Mouse (Mus musculus) C2C12 (cell line): ENCODE measurements around the gene Mfng. TPM values are rescaled to one million over a fixed set of nuclear protein-coding genes. Genes with fewer than 3 reads are reported as not detected.

Experiments
- H3K27me3 ChIP-seq: one replicate; pipeline ENCODE4 v1.6.1; 2011; ENCODE audit not compliant: control insufficient read depth, insufficient read depth, insufficient read length
- H3K36me3 ChIP-seq: one replicate; pipeline ENCODE4 v1.6.1; 2011; ENCODE audit not compliant: control insufficient read depth, insufficient read depth
- H3K4me3 ChIP-seq: one replicate; pipeline ENCODE4 v1.5.1; 2011; ENCODE audit warnings: mild to moderate bottlenecking, control low read depth; ENCODE audit not compliant: poor library complexity, insufficient read depth, severe bottlenecking
- H3K79me2 ChIP-seq: one replicate; pipeline ENCODE4 v1.6.1; 2011; ENCODE audit not compliant: control insufficient read depth, insufficient read depth
- H3K79me3 ChIP-seq: one replicate; pipeline ENCODE4 v1.6.1; 2011; ENCODE audit warnings: low read depth, control low read depth
- H3ac ChIP-seq: one replicate; pipeline ENCODE3; 2011; ENCODE audit warnings: low read depth; ENCODE audit not compliant: control insufficient read depth, insufficient read length
- CEBPB ChIP-seq: IDR thresholded peaks from one replicate; pipeline ENCODE4 v1.6.1; 2011; ENCODE audit warnings: low read depth, mild to moderate bottlenecking, control low read depth, moderate library complexity
- CTCF ChIP-seq: IDR thresholded peaks from one replicate; pipeline ENCODE4 v1.5.1; 2011; ENCODE audit not compliant: control insufficient read depth, insufficient read depth, insufficient read length
- FOSL1 ChIP-seq: IDR thresholded peaks from one replicate; pipeline ENCODE4 v1.8.0; 2011; ENCODE audit warnings: mild to moderate bottlenecking, low read length; ENCODE audit not compliant: poor library complexity, insufficient read depth, severe bottlenecking
- MAX ChIP-seq: IDR thresholded peaks from one replicate; pipeline ENCODE4 v1.6.1; 2011; ENCODE audit warnings: mild to moderate bottlenecking, control low read depth
- MYOD1 ChIP-seq: IDR thresholded peaks from one replicate; pipeline ENCODE4 v1.6.1; 2011; ENCODE audit warnings: low read depth; ENCODE audit not compliant: control insufficient read depth, insufficient read length
- MYOG ChIP-seq: IDR thresholded peaks from one replicate; pipeline ENCODE4 v1.6.1; 2011; ENCODE audit not compliant: control insufficient read depth, insufficient read length; ENCODE audit errors: extremely low read depth
- USF1 ChIP-seq: IDR thresholded peaks from one replicate; pipeline ENCODE4 v1.6.1; 2011; ENCODE audit warnings: low read depth, mild to moderate bottlenecking, control low read depth, moderate library complexity
- polyA plus RNA-seq: library from polyadenylated mRNA; unstranded; fragments of >200 nt; fragmentation: generic; extraction: Trizol; gene quantifications from one replicate; pipeline ENCODE4 v1.2.1, GENCODE M21; 2012; ENCODE audit warnings: missing spikeins

Gene Mfng
- polyA plus RNA-seq, 1 experiment: not detected

GRCm38 (mm10) chr15:78763704-78764103 is 9.6 kb downstream of the Mfng start:
- H3K4me3 ChIP-seq: no peak overlapping the region
- TF ChIP-seq CEBPB (no peak), MYOG (no peak), MAX (no peak), USF1 (no peak), FOSL1 (no peak), CTCF (no peak), MYOD1 (no peak)
- H3K79me3 ChIP-seq: no peaks in the 10 kb centered on the region
- no peaks in the 10 kb centered on the region for H3K36me3 ChIP-seq
- H3ac ChIP-seq: no peak overlapping the region
- no peaks in the 10 kb centered on the region for H3K79me2 ChIP-seq
- H3K27me3 ChIP-seq: peaks cover 48% of the 10 kb centered on the region

DNA sequence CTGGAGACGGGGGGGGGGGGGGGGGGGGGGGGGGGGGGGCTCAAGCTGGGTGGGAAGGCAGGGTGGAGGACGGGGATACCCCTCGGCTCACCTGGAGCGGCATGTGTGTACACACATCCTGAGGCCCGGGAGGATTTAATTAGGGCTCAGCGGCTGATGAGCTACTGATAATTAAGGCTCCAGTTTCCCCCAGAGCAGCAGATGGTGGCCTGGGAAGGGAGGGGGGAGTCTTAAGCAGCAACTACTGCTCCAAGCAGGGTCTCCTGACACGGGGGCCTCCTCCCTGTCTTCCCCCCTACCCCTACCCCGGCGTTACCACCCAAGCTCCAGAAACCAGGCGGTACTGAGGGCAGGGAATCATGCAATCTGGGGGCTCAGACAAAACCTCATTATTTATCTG is 10.1 kb downstream of the Mfng start:
- Histone ChIP-seq H3K36me3 (no peaks in the 10 kb centered on the region), H3ac (no peak overlapping the region), H3K27me3 (peaks cover 50% of the 10 kb centered on the region), H3K79me3 (no peaks in the 10 kb centered on the region), H3K79me2 (no peaks in the 10 kb centered on the region), H3K4me3 (no peak overlapping the region)
- no peak for TF ChIP-seq FOSL1
- TF ChIP-seq MYOD1: no peak

GRCm38 (mm10) chr15:78761112-78761511 is 12.2 kb downstream of the Mfng start:
- Histone ChIP-seq H3K27me3 (peaks cover 66% of the 10 kb centered on the region), H3K79me3 (no peaks in the 10 kb centered on the region), H3K79me2 (no peaks in the 10 kb centered on the region), H3K36me3 (no peaks in the 10 kb centered on the region), H3K4me3 (no peak overlapping the region), H3ac (no peak overlapping the region)
- TF ChIP-seq FOSL1: no peak
- TF ChIP-seq MYOD1: no peak
- TF ChIP-seq CTCF: no peak
- no peak for TF ChIP-seq MYOG
- TF ChIP-seq MAX: no peak
- TF ChIP-seq USF1: no peak
- TF ChIP-seq CEBPB: no peak

DNA sequence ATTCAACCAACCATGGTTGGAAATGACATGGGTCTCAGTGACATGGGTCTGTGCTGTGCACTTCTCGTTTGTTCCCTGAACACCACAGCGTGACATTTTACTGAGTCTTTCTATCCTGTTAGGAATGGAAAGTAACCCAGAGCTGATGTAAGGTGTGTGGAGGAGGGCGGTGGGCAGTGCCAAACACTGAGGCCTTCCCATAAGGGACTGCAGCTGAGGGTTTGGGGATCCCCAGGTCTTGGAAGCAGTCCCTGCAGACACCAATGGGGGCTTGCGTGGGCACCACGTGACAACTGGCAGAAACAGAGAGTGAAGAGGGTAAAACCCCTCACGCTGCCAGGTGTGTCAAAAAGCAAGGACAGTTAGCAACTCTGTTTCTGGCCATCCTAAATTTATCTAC is 15.1 kb downstream of the Mfng start:
- Histone ChIP-seq H3ac (no peak overlapping the region), H3K27me3 (peaks cover 54% of the 10 kb centered on the region), H3K79me3 (no peaks in the 10 kb centered on the region), H3K4me3 (no peak overlapping the region), H3K36me3 (no peaks in the 10 kb centered on the region), H3K79me2 (no peaks in the 10 kb centered on the region)
- TF ChIP-seq CTCF (no peak), MAX (no peak), USF1 (no peak), MYOD1 (no peak), CEBPB (no peak), MYOG (no peak), FOSL1 (no peak)

DNA sequence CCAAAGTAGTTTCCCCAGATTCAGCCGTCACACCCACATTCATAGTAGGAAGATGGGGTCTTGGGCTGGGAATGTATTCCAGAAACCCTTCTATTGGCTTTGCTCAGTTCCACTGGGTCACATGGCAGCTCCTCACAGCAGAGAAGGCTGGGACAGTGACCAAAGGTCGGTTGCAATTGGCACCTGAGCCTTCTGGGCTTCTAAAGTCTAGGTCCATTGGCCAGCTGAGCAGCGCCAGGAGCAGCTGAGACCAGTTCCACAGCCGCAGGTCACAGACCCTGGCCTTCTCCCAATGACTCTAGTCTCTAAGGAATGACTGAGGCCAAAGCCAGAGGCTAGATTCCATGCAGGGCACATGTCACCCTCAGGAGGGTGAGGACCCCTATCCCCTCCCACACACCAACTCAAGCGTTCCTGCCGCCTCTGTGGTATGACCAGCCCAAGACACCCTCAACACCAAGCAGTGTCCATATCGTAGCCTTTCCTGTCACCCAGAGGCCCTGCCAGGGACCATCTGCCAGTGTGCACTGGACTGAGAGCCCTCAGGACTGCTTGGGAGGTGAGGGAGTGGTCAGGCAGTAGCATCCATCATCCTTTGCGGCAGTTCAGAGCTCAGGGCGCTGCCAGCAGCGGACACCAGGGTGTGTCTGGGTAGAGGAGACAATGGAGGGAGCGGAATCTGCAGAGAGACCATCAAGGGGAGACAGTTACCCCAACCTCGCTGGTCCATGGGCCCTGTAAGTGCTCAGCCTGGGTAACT is 17.1 kb downstream of the Mfng start:
- H3K79me3 ChIP-seq: no peaks in the 10 kb centered on the region
- H3K4me3 ChIP-seq: no peak overlapping the region
- no peak overlapping the region for H3ac ChIP-seq
- TF ChIP-seq FOSL1: no peak
- no peak for TF ChIP-seq CTCF
- no peak for TF ChIP-seq MYOD1
- TF ChIP-seq USF1: no peak
- no peak for TF ChIP-seq MYOG
- TF ChIP-seq CEBPB: no peak
- TF ChIP-seq MAX: no peak
- peaks cover 40% of the 10 kb centered on the region for H3K27me3 ChIP-seq
- H3K36me3 ChIP-seq: no peaks in the 10 kb centered on the region
- no peaks in the 10 kb centered on the region for H3K79me2 ChIP-seq

GRCm38 (mm10) chr15:78755226-78755625 is 18.0 kb downstream of the Mfng start:
- TF ChIP-seq MYOD1: no peak
- TF ChIP-seq MAX: no peak
- no peak for TF ChIP-seq USF1
- TF ChIP-seq FOSL1: no peak
- no peak for TF ChIP-seq CEBPB
- no peak for TF ChIP-seq MYOG
- no peak for TF ChIP-seq CTCF
- Histone ChIP-seq H3K79me2 (no peaks in the 10 kb centered on the region), H3K79me3 (no peaks in the 10 kb centered on the region), H3K4me3 (no peak overlapping the region), H3ac (no peak overlapping the region), H3K36me3 (no peaks in the 10 kb centered on the region), H3K27me3 (peaks cover 31% of the 10 kb centered on the region)
